Mouse (Mus musculus) c-Kit-positive CD71-positive TER-119-positive erythroid progenitor cells, embryonic 14.5 days (primary cell): ENCODE results near the gene Skp1a.

ENCODE experiments used
- DNase-seq: peaks from one replicate; pipeline ENCODE4 v3.0.0-alpha.2; 2013; ENCODE audit warnings: low spot score

Skp1a gene

DNA sequence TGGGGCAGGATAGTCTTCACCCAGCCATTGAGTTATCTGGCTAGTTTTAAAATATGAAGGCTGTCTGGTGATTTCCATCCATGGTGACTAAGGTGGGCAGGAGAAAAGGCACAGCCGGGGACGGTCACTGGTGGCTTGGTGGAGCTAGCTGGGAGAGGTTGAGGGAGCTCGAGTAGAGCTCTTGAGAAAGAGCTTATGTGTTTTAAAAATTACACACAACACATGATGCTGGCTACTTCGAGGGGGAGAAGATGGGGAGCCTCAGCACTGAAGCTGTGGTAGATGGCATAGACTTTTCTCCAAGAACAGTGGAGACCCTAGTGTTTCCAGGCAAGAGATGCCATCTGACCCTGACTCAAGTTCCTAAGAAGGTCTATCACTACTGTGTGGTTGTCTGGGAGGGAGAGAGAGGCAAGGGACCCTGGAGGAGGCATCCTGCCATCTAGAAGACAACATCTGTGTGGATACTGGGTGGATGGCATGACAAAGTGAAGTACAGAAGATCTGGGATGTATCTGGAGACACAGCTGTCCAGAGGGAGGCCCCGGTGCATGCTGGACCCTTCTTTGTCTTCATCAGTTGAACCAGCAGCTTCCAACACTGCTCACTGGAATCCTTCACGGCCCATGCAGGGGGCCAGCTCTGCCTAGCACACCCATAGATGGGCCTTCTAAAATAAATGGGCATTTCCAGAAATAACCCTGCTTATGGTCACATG, 45.8 kb downstream of the Skp1a start:
- DNase-seq, result no peak

DNA sequence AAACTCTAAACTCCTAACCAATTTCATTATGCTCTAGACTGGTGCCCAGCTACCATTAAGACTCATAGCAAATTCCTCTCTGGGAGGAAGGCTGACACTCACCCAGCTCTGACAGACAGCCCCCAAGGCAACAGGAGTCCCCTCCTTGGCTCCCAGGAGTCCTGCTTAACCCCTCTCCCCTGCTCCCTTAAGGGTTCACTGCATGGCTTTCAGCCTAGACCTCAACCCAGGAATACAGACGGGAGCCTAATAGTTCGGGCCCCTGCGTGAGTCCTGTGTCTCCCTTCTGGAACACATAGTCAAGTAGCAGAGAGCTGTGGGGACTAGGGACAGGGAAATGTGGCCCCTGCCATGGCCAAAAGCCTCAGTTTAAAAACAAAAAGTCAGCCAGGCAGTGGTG, 46.4 kb downstream of the Skp1a start:
- DNase-seq, result no peak

DNA sequence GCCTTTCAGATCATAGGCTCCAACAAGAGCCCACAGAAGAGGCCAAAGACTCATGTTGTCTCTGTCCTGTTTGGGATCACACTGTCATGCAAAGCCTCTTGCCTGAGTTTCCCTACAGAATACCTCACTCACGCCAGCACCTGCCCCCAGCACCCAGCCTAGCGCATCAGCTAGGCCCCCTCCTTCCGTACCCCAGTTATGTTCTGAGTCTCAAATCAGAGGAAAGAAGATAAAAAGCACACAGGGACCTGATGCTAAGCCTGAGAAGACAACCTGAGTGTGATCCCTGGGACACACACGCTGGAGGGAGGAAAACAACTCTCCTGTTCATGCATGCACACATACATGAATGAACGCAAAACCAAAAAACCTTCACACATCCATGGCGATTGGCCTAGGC, 47.2 kb downstream of the Skp1a start:
- no peak for DNase-seq

DNA sequence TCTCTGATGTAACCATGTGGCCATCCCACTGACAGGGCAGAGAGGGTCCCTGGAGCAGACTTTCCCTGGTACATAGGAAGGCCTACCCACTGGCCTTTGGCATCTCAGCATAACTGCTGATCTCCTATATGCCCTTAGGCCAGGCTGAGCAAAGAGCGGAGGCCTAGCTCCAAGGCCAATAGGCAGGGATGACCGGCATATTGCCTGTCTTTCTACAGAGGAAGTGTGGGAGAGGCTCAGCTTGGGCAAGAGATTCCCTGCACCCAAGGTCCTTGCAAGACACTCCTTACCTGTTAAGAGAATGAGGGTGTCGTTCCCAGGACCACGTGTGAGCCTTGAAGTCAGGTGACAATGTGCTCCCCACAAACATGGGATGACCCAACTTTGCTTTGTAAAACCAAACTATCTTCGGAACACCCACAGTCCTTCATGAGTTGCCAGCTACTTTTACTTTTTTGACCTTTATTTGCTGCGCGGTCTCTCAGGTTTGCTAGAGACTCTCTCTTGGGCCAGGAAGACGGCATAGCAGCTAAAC, 47.9 kb downstream of the Skp1a start:
- DNase-seq, result no peak

DNA sequence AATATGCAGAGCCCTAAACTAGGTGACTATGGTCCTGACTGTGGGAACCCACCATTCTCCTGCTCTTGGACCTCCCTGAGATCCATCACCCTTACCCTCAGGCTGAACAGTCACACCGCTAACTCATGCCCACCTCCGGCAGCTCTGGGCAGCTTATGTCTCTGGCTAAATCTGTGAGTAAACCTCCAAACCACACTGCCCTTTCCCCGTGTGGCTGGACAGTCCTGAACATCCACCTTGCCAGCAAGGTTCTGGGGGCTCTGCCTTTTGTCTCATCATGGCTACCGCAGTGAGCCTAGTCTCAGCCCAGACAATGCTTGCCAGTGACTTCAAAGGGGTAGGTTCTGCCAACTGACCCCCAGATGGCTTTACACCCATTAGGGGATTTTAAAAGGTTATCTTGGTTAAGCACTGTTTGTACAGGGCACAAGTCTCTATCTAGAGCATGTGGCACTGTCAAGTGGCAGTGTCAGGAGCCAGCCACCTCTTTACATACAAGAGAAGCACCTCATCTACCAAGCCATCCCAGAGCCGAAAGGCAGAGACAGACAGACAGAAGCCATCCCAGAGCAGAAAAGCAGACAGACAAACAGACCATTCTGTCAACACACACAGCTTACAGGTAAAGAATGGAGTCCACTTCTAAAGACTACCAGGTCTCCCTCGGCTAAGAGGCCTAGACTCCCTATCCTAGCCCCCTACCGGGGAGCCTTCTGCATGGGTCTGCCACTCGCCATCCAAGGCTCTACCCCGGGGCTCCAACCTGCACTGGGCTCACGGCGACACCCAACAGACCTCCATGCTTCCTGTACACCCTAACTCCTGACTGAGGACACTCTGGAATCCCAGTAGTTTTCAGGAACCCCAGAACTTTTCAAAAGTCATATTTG, 49.0 kb downstream of the Skp1a start:
- no peak for DNase-seq

DNA sequence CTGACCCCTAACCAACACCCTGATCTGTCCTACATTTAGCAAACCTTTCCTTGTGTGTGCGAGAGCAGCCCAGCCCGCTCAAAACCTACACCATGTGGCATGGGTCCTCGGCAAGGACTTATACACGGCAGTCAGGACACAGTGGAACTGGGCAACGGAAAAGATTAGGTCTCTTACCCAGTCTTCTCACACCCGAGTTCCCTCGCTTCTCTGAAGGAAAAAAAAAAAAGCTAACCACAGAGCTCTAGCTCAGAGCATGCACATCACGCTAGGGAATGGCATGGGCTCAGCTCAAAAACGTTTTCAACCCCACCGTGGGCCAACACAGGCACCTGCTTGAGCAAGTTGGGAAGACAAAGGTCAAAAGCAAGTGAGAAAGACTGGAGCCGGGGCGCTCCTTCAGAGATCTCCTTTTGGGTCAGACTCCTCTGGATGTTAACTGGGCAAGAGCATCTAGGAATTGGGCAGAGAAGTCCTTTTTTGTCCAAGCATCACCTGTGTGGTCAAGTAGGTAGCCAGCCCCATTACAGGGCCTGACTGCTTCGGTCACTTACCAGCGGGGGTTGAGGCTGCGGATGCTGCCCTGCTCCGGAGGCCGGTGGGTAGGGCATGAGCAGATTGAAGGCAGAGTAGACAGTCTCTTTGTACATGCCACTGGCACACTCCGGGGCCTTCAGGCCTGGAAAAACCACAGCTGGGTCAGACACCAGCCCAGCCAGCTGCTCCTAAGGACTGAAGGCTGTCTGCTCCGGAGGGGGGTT, 50.0 kb downstream of the Skp1a start:
- DNase-seq, result no peak

DNA sequence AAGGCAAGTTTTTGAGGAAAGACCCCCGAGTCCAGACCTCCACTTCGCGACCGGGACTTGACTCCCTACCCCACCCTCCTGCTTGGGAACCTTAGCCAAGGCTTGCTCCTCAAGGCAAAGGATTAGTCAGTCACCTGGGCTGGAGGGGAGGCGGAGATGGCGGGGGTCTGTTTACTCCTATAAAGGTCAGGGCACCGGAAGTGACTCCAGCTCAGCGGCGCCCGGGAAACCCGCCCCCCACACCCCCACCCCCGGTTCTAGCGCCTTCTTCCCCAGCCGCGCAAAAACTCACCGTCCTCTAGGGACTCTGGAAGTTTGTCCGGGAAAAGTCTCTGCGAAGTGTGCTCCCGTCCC, 50.6 kb downstream of the Skp1a start:
- no peak for DNase-seq

DNA sequence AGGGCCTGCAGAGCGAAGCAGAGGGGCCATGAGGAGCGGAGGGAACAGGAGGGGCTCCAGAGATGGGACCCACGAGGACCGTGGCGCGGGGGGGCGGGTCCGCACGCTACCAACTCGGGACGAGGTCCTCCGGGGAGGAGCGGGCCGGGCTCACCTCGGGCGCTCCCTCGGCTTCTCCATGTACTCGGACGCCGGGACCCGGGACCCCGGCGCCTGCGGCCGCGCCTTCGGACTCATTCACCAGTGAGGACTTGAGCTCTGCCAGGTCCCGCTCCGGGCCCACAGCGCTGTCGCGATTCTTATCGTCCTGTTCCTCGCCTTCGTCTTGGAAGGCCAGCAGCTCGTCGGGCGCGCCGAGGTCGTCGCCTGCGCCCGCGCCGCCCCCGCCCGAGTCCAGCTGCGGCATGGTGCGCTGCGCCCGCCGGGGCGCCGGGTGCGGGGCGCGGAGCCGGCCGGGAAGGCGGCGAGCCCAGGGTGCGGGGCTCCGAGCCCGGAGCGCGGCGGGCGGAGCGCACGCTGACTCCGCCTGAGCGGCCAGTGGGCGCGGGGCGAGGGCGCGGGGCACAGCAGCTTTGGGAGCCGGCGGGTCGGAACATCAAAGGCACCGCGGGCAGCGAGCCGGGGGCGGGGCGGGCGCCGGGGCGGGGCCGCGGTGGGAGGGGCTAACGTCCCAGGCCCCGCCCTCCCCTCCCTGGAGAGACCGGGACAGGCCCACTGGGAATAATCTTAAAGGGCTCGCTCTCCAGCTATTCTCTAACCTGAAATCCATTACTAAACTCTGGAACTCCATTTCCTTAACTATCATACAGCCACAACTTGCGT, 51.2 kb downstream of the Skp1a start, which contains the start of gene Tcf7:
Tcf7 (minus strand) TSS at position 241 of the 822 bp plus-strand sequence.
- DNase-seq, result no peak

DNA sequence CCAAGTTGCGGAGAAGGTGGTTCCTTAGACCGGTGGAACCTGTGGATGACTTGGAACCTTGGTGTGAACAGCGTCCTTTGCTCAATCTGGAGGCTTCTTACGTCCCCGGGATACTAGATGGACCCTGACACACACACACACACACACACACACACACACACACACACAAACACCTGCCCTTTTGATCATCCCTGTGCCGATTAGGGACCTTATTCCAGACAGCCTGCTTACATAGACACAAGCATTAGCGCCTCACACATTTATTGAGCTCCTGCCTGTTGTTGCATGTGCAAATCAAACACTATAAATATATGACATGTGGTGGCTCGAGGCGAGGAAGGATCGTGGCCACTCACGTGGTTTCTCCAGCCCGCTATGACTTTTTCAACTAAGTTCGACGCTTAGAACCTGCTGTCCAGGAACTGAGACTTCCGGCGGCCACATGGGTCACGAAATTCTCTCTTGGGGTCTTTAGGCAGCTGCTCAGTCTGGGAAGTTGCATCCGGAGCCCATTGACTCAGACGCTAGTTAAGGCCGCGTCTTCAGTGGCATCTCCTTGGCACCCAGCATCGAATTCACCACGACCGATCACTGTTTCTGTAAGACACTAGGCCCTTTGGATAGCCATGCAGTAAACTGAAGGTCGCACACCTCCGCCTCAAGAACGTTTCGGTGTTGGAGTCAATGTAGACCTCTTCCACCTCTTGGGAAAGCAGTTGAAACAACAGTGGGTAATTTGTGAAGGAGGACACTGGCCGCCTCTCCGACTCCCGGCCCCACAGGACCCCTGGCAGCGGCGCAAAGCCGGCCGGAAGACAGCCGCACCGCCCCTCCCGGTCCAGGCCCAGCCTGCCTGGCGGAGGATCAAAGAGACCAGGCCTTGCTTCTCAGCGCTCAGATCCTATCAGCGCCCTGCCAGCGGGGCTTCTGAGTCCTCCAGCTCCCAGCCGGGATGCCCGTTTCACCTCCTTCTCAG, 52.1 kb downstream of the Skp1a start:
- no peak for DNase-seq

DNA sequence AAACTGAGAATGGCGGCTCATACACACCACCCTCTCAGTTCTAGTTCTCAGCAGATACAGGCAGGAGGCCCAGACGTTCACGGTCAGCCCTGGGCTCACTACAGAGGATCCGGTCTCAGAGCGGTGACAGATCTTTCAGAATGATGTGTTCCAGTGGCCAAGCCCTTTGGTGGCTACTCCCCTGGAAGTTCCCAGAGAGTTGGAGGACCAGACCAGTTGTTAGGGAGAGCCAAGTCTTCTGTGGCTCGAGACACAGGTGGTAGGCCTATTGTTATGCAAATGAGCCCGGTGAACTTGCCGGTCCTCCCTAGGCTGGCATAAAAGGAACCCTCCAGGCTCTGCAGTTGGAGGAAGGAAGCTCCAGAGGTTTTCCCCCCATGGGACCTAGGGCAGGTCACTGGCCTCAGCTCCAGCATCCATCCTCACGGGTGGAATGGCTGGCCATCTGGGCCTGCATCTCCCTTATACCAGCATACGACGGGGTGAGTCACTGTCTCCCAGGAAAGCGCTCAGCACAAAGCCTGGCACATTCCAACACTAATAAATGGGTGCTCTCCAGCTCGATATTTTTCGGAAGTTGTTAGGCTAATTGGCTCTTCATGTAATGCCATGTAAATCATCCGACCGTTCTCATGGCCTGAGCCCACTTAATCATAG, 54.6 kb downstream of the Skp1a start:
- no peak for DNase-seq

DNA sequence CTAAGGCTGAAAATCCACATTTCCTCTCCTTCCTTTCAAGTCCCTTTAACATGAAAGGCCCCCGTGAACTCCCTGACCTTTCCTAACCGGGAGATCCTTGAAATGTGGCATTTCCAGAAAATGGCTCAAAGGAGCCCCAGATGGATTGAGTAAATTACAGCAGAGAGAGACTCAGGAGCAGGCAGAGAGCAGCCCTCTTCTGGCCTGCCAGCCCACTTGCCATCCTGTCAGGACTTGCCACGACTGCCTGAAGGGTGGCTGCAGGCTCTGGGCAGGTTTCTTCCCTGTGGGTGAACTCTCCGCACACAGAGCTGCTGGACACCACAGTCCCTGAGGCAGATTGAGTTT, 55.1 kb downstream of the Skp1a start:
- no peak for DNase-seq

DNA sequence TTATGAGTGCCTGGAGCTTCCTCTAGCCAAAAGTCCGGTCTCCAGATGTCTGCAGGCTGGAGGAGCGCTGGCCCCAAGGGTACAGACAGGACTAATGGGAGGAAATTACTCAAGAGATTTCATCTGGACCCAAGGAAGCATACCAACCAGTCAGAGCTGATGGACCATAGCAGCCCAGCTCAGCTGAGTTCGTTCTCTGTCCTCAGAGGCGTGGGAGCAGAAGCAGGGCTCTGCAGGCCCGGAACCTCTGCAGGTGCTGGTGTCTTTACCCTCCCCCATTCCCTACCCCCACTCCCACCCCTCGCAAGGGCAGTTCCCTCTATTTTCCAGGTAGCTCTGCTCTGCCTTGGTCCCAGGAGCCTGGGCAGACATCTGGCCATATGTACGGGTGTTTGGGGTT, 60.6 kb downstream of the Skp1a start:
- DNase-seq, result no peak

DNA sequence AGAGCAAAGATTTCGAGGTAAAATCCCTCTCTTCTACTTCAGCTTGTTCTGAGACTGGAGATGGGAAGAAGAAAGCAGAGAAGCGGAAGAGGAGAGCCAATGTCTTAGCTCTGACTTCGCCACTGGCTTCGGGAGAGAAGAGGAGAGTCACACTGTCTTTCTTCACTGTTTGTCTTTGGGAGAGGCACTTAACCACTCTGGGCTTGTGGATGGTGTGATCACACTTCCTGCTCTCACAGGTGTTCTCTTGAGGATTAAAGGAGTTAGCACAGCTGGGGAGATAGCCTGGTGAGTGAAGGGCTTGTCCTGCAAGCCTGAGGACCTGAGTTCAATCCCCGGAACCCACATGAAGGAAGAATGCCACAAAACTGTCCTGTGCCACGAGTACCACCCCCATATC, 61.1 kb downstream of the Skp1a start:
- DNase-seq, result no peak

DNA sequence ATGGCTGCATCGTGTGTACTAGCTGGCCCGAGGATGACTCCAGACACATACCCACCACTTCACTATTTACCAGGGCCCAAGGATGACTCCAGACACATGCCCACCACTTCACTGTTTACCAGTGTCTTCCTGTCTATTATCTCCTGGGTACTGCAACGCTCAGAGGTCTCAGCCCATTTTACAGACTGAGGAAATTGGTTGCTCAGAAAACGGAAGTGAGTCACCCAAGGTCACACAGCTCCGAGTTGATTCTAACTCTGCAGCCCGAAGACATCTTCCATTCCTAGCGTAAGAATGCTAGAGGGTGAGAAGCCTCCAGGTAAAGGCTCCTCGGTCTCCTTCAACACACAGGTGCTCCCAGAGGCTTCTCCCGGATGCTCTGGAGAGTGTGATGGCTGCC, 62.3 kb downstream of the Skp1a start:
- DNase-seq, result no peak
